Mouse (Mus musculus) kidney, postnatal 36 days (tissue): ENCODE data around the gene 2010106E10Rik.

Experiments used
- DNase-seq, 2 experiments: peaks; one replicate each; pipeline ENCODE4 v3.0.0; 2021 to 2022; ENCODE audit warnings: mixed read lengths in 2 of 2

2010106E10Rik gene

GRCm38 (mm10) chrX:112494974-112495373, at the start of gene 2010106E10Rik:
Gene 2010106E10Rik (plus strand): TSS chrX:112495274.
- no peak for DNase-seq

- no peak for DNase-seq
Observed at GRCm38 (mm10) chrX:112505651-112506050, 10.6 kb downstream of the 2010106E10Rik start.

GRCm38 (mm10) chrX:112524755-112525154, 29.7 kb downstream of the 2010106E10Rik start:
- DNase-seq: peak; percentile 1 to 25

- DNase-seq: peak in 1 of 2 experiments; percentile 7
Observed at GRCm38 (mm10) chrX:112543115-112543514, 48.0 kb downstream of the 2010106E10Rik start.

GRCm38 (mm10) chrX:112567716-112568115, 72.6 kb downstream of the 2010106E10Rik start:
- peak in 1 of 2 experiments; percentile 4 for DNase-seq

- DNase-seq: peak; percentile 33 to 39
Observed at GRCm38 (mm10) chrX:112600511-112601305, 105.6 kb downstream of the 2010106E10Rik start, which contains the start of gene Zfp711. Gene Zfp711 (plus strand): TSS chrX:112600526.

GRCm38 (mm10) chrX:112601306-112602120, 106.4 kb downstream of the 2010106E10Rik start:
- peak; percentile 8 to 15 for DNase-seq
